Mouse (Mus musculus) thymus, postnatal 36 days (tissue): ENCODE data around the gene Qars.
A peak's percentile ranks its signal among the peaks of the same experiment; 100 is the strongest.

Experiments used
- DNase-seq, 2 experiments: peaks; one replicate each; pipeline ENCODE4 v3.0.0; 2022; ENCODE audit warnings: mixed read lengths in 2 of 2

Qars gene

GRCm38 (mm10) chr9:108488403-108488802, 19.1 kb upstream of the Qars start:
- peak in 1 of 2 experiments; percentile 14 for DNase-seq

GRCm38 (mm10) chr9:108489215-108489614, 18.3 kb upstream of the Qars start:
- peak in 1 of 2 experiments; percentile 17 for DNase-seq

GRCm38 (mm10) chr9:108489702-108490558, 17.6 kb upstream of the Qars start:
- DNase-seq: peak; percentile 37 to 54

GRCm38 (mm10) chr9:108490559-108491285, 16.8 kb upstream of the Qars start, which contains the start of gene Usp19:
Usp19 (plus strand) TSS chr9:108490602.
- peak; percentile 92 to 96 for DNase-seq

- DNase-seq: no peak
These were observed 16.3 kb upstream of the Qars start for GRCm38 (mm10) chr9:108491286-108491580.

GRCm38 (mm10) chr9:108492043-108492750, 15.3 kb upstream of the Qars start:
- peak in 1 of 2 experiments; percentile 8 for DNase-seq

GRCm38 (mm10) chr9:108493246-108493645, 14.3 kb upstream of the Qars start:
- peak in 1 of 2 experiments; percentile 4 for DNase-seq

GRCm38 (mm10) chr9:108494146-108494825, 13.2 kb upstream of the Qars start:
- DNase-seq: no peak

GRCm38 (mm10) chr9:108494905-108495304, 12.6 kb upstream of the Qars start:
- peak in 1 of 2 experiments; percentile 19 for DNase-seq

GRCm38 (mm10) chr9:108499231-108499630, 8.3 kb upstream of the Qars start:
- no peak for DNase-seq

- DNase-seq: no peak
These were observed 7.6 kb upstream of the Qars start for GRCm38 (mm10) chr9:108499943-108500342.

- DNase-seq: peak in 1 of 2 experiments; percentile 5
These were observed 605 bp upstream of the Qars start for GRCm38 (mm10) chr9:108506901-108507300.

- no peak for DNase-seq
These were observed 1.3 kb downstream of the Qars start for GRCm38 (mm10) chr9:108508776-108509175.

GRCm38 (mm10) chr9:108516380-108517251, 9.1 kb downstream of the Qars start, which contains the start of gene Qrich1:
Qrich1 (plus strand) TSS chr9:108516806.
- DNase-seq: peak; percentile 96 to 98

GRCm38 (mm10) chr9:108517253-108517930, 9.9 kb downstream of the Qars start:
- peak; percentile 85 to 90 for DNase-seq

GRCm38 (mm10) chr9:108517931-108518332, 10.4 kb downstream of the Qars start:
- DNase-seq: no peak

GRCm38 (mm10) chr9:108521604-108522003, 14.1 kb downstream of the Qars start:
- DNase-seq: no peak

GRCm38 (mm10) chr9:108523341-108523740, 15.8 kb downstream of the Qars start:
- no peak for DNase-seq

- DNase-seq: no peak
These were observed 17.9 kb downstream of the Qars start for GRCm38 (mm10) chr9:108525400-108525799.

- DNase-seq: no peak
These were observed 23.4 kb downstream of the Qars start for GRCm38 (mm10) chr9:108530954-108531353.

- DNase-seq: no peak
These were observed 24.0 kb downstream of the Qars start for GRCm38 (mm10) chr9:108531496-108531895.
